Mouse (Mus musculus) thymus, adult 2 months (tissue): ENCODE results near the gene Rasal3.

Source experiments
- CTCF ChIP-seq: fragments of 200-500 bp; IDR thresholded peaks from 2 replicates; pipeline ENCODE4 v1.5.1; 2012; ENCODE audit warnings: mild to moderate bottlenecking, control low read depth, low read length, moderate library complexity, borderline replicate concordance; ENCODE audit not compliant: control insufficient read depth, poor library complexity, insufficient read depth; ENCODE audit errors: extremely low read depth
- POLR2A ChIP-seq: fragments of 200-500 bp; IDR thresholded peaks from 2 replicates; pipeline ENCODE4 v1.6.1; 2012; ENCODE audit warnings: mild to moderate bottlenecking, low read length, control low read depth, moderate library complexity; ENCODE audit not compliant: control insufficient read depth, poor library complexity, insufficient read depth; ENCODE audit errors: extremely low read depth

DNA sequence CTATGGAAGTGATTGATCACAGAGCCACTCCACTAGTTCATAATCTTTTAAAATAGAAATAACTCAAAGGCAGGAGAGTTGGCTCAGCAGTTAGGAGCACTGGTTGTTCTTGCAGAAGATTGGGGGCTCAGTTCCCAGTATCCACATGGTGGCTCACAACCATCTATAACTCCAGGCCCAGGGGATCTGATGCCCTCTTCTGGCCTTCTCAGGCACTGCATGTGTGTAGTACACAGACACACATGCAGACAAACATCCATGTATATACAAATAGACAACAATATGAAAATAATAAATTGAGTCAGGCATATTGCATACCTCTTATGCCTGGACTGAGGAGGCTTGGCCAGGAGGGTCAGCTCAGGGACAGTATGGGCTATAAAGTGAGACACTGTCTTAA, 43.8 kb upstream of the Rasal3 start:
- TF ChIP-seq CTCF (no peak), POLR2A (no peak)
